Mouse (Mus musculus) small intestine, adult 10 weeks (tissue): ENCODE data around the gene Susd2. TPM values are rescaled to one million over a fixed set of nuclear protein-coding genes. Genes with fewer than 3 reads are reported as not detected.

Experiments used
- polyA plus RNA-seq: library from polyadenylated mRNA; stranded (reverse); fragments of 350-450 nt; fragmentation: Illumina TruSeq; extraction: RNeasy Lipid Tissue Mini Kit (QIAGEN cat#74804); gene quantifications from one replicate; pipeline ENCODE4 v1.2.3, GENCODE M21; 2014; ENCODE audit warnings: low replicate concordance

The Susd2 gene
- polyA plus RNA-seq: 3.5 TPM

DNA sequence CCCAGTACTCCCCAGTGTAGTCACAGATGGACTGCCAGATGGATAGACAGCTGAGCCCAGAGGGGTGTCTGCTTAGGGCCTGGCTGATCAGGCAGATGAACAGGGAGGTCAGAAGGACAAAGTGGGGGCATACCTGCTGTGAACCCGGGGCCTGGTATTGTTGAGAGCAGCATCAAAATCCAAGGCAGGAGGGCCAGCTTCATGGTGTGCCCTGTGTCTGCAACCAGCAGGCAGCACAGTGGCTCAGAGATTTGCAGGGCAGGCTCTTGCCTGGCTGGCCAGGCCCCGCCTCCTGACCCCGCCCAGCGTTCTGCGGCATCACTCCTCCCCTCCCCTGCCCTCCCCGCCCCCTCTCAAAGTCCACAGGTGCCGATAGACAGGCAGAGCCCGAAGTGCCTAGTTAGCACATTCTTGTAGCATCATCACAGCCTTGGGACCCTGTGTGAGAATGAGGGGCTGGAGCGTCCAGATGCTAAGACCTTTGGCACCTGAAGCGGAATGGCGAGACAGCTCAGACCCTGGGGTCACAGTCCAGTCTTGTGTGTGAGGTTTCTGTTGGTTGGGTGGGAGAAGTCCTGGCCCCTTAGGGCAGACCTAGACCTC lies at the start of gene Susd2:
Susd2 (minus strand) TSS at position 268 of the 603 bp plus-strand sequence.

DNA sequence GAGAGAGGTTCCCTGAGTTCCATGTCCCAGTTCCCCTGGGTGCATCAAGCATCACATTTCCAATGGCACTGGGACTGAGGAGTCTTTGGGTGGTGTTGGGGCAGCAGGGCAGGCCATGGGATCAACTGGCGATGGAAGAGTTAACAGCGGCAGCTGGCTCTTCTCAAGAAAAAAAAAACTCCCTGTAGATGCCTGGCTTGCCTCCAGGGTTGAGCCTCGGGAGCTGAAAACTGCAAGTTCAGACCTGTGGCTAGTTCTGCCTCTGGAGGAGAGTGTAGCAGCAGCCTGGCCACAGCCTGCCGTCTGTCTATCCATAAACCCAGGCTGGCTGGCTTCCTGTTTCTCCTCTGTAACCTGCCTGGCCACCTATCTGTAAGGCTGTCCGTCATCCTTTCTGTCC lies 54.7 kb downstream of the Susd2 start, which contains the start of gene Ggt5:
Ggt5 (plus strand) TSS at position 212 of the 400 bp plus-strand sequence.

Other genes with a start within 250 kb of the Susd2 start
- 8.9 TPM for gene Upb1, start 242.9 kb downstream of the Susd2 start, polyA plus RNA-seq
- 12.1 TPM for gene Snrpd3, start 126.5 kb downstream of the Susd2 start, polyA plus RNA-seq
- gene Gucd1, start 126.0 kb downstream of the Susd2 start, polyA plus RNA-seq: 17.9 TPM
- 1.9 TPM for gene Lrrc75b, start 83.7 kb downstream of the Susd2 start, polyA plus RNA-seq
- gene Ggt1, start 82.4 kb downstream of the Susd2 start, polyA plus RNA-seq: 22.9 TPM
- gene Ggt5, start 54.7 kb downstream of the Susd2 start, polyA plus RNA-seq: 1.2 TPM
- gene Cabin1, start 120.3 kb upstream of the Susd2 start, polyA plus RNA-seq: 2.5 TPM
- gene Ddt, start 129.4 kb upstream of the Susd2 start, polyA plus RNA-seq: 2.4 TPM
- gene Gm20441, start 136.9 kb upstream of the Susd2 start, polyA plus RNA-seq: not detected
- 36.7 TPM for gene Gstt3, start 137.4 kb upstream of the Susd2 start, polyA plus RNA-seq
- gene Gstt1, start 154.6 kb upstream of the Susd2 start, polyA plus RNA-seq: 10.8 TPM
- not detected for gene Gstt4, start 178.5 kb upstream of the Susd2 start, polyA plus RNA-seq
- gene Gstt2, start 193.4 kb upstream of the Susd2 start, polyA plus RNA-seq: 5.7 TPM
- gene Mif, start 216.2 kb upstream of the Susd2 start, polyA plus RNA-seq: not detected
- gene Derl3, start 249.4 kb upstream of the Susd2 start, polyA plus RNA-seq: not detected